Mouse (Mus musculus) embryonic fibroblast, embryonic 13.5 days (primary cell): ENCODE results near the gene Edem3.

ENCODE experiments used
- CTCF ChIP-seq: IDR thresholded peaks from 2 replicates; pipeline ENCODE4 v1.5.1; 2011; ENCODE audit warnings: mild to moderate bottlenecking, control low read depth, low read length, moderate library complexity, borderline replicate concordance; ENCODE audit not compliant: insufficient read depth
- POLR2A ChIP-seq: IDR thresholded peaks from 2 replicates; pipeline ENCODE4 v1.6.1; 2011; ENCODE audit warnings: low read depth, mild to moderate bottlenecking, control low read depth, low read length, moderate library complexity

DNA sequence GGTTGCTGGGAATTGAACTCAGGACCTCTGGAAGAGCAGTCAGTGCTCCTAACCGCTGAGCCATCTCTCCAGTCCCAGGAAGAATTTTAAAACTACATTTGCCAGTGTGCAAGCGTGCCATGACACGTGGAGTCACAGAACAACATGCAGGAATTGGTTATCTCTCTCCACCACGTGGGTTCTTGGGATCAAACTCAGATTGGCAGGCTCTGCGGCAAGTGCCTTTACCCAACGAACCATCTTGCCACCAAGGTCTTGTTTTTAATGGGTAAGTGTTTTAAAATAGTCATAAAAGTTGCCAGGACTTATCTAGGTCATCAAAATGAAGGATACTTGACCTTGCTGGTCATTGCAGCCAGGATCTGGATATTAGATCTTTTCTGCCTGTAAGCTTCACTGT is 3.1 kb downstream of the Edem3 start:
- TF ChIP-seq CTCF (no peak), POLR2A (no peak)
